Mouse (Mus musculus): ENCODE results near the gene Bricd5. TPM values are rescaled to one million over a fixed set of nuclear protein-coding genes. Genes with fewer than 3 reads are reported as not detected.

The Bricd5 gene
- polyA plus RNA-seq, 2 experiments = 0.29 TPM; not detected in 1

DNA sequence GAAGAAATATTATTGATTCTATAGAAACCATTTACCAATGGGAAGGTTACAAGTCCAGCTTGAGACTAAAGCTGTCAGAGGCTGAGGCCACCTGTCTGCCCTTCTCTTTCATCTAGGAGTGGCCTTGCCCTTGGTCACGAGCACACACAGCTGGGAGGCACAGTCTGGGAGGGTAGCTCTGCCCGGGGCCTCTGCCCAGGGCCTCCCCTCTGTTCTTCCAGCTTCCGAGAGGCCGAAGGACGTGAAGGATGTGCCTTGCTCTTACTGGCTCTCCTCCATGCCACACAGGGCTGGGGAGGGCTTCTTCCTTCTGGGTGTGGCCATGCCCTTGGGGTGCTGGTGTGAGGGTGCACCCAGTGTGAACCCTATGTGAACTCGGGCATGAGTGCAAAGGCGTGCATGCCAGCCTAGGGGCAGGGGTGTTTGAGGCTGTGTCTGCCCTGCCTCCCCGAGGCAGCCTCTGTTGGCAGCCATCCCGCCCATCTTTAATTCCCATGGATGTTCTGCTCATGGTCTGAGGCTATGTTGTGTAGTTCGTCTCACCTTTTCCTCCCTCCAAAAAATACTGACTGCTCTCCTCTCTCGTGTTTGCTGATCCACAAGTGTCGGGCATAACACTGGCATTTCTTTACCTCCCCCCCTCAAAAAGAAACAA, 34.2 kb downstream of the Bricd5 start:
- ATAC-seq (ENCODE audit: insufficient read depth) = no peak

DNA sequence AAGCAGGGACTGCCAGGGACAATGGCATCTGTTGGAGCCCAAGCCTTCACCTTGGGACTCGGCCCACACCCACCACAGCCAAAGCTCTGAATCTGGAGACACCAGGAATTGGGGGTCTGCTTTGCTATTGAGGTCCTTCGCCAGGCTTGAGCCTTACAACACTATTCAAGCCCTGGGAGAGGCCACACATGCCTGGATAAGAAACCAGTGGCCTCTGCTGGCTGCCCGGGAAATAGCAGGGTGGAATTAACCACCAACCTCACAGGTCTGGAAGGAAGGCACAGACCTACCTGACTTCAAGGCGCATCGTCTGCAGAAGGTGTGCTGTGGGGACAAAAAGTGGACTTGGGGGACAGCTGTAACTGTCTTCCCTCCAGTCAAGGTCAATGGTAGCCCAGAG, 39.9 kb downstream of the Bricd5 start:
- Histone ChIP-seq H3K36me3 (replicated peaks; ENCODE audit: control insufficient read depth, insufficient read depth, low read depth) (peaks cover 36% of the 10 kb centered on the region), H3K9me3 (ENCODE audit: control insufficient read depth, low read length) (no peaks in the 10 kb centered on the region), H3K27me3 (ENCODE audit: control insufficient read depth, insufficient read depth, low read length) (no peaks in the 10 kb centered on the region), H3K9ac (replicated peaks) (no peak overlapping the region), H3K4me2 (ENCODE audit: low read depth) (no peak overlapping the region), H3K4me3 (ENCODE audit: insufficient read depth in 1 of 2, low read depth in 2 of 2, low read length in 2 of 2) (no peak overlapping the region), H3K4me1 (replicated peaks; ENCODE audit: control insufficient read depth in 2 of 2, insufficient read depth in 2 of 2, low read length in 1 of 2) (no peaks in the 10 kb centered on the region), H3K27ac (no peak overlapping the region)
- ATAC-seq (ENCODE audit: insufficient read depth) (no peak; the same call in 1 of the 2 replicates), DNase-seq (ENCODE audit: low read depth in 3 of 3, low spot score in 3 of 3) (no peak)
- WGBS (ENCODE audit: insufficient replicate concordance) = 56% methylated on average over 5 of the region's 5 CpGs
- peak; percentile 79 for TF ChIP-seq CTCF (IDR thresholded peaks at IDR 0.05; ENCODE audit: low read depth)
- TF ChIP-seq EP300 (IDR thresholded peaks at IDR 0.05; ENCODE audit: low read depth) = no peak

More for the DNA sequence above, 34.2 kb downstream of the Bricd5 start:
- no peaks in the 10 kb centered on the region for H3K4me1 ChIP-seq (replicated peaks; ENCODE audit: control insufficient read depth in 2 of 2, insufficient read depth in 2 of 2, low read length in 1 of 2)
- no peak for DNase-seq (ENCODE audit: low read depth in 3 of 3, low spot score in 3 of 3)
- WGBS (ENCODE audit: insufficient replicate concordance) = 68% methylated on average over 12 of the region's 12 CpGs
- no peak overlapping the region for H3K27ac ChIP-seq
- H3K4me3 ChIP-seq (ENCODE audit: insufficient read depth in 1 of 2, low read depth in 2 of 2, low read length in 2 of 2) = no peak overlapping the region
- H3K9ac ChIP-seq (replicated peaks) = no peak overlapping the region
- no peaks in the 10 kb centered on the region for H3K9me3 ChIP-seq (ENCODE audit: control insufficient read depth, low read length)
- H3K4me2 ChIP-seq (ENCODE audit: low read depth) = no peak overlapping the region
- TF ChIP-seq CTCF (IDR thresholded peaks at IDR 0.05; ENCODE audit: low read depth) (no peak), EP300 (IDR thresholded peaks at IDR 0.05; ENCODE audit: low read depth) (no peak)
- no peaks in the 10 kb centered on the region for H3K27me3 ChIP-seq (ENCODE audit: control insufficient read depth, insufficient read depth, low read length)
- H3K36me3 ChIP-seq (replicated peaks; ENCODE audit: control insufficient read depth, insufficient read depth, low read depth) = peaks cover 27% of the 10 kb centered on the region

DNA sequence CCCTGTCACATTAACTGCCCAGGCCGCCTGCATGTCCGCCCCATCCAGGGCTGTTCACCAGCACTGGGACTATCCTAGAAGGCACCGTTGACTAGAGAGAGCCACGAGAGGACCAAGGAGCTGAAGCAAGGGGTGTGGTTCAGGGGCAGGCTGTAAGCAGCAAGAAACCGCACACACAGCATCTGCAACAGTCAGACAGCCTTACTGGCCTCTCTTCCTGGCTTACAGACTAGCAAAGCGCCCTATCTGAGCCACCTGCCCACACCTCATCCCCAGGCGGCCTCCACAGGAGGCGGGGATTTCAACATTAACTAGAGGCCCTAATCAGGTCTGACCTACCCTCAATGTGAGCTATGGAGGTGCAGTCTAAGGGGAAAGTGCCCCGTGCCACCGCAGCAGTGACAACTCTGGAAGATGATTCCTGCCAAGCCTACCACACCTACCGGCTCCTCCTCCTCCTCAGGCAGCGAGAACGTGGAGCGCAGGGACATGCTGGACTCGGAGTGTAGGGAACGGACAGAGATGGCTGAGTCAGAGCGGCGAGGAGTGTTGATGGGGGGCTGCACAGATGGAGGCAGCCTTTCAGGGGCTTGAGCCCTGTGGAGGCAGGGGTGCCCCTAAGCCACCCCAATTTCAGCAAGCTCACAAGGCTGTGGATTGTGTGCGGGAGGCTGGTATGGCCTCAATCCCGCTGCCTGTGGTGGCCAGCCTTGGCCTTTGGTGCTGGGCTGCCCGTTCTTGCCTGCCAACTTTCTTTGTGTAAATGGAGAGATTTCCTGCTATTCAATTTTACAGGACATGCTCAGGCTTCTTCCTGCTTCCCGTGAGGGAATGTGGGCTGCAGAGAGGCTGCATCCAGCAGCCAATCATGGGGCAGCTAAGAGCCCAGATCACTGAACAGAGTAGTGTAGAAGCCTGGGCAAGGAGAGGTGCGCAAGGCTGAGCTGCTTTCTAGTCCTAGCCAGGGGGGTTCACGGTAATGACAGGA, 40.9 kb downstream of the Bricd5 start:
- H3K27me3 ChIP-seq (ENCODE audit: control insufficient read depth, insufficient read depth, low read length) = no peaks in the 10 kb centered on the region
- H3K9me3 ChIP-seq (ENCODE audit: control insufficient read depth, low read length) = no peaks in the 10 kb centered on the region
- H3K9ac ChIP-seq (replicated peaks) = no peak overlapping the region
- no peak overlapping the region for H3K27ac ChIP-seq
- H3K4me1 ChIP-seq (replicated peaks; ENCODE audit: control insufficient read depth in 2 of 2, insufficient read depth in 2 of 2, low read length in 1 of 2) = no peaks in the 10 kb centered on the region
- no peak overlapping the region for H3K4me2 ChIP-seq (ENCODE audit: low read depth)
- TF ChIP-seq CTCF (IDR thresholded peaks at IDR 0.05; ENCODE audit: low read depth) (no peak), EP300 (IDR thresholded peaks at IDR 0.05; ENCODE audit: low read depth) (no peak)
- peak; percentile 55 for ATAC-seq (ENCODE audit: insufficient read depth)
- no peak overlapping the region for H3K4me3 ChIP-seq (ENCODE audit: insufficient read depth in 1 of 2, low read depth in 2 of 2, low read length in 2 of 2)
- peaks cover 34% of the 10 kb centered on the region for H3K36me3 ChIP-seq (replicated peaks; ENCODE audit: control insufficient read depth, insufficient read depth, low read depth)
- WGBS (ENCODE audit: insufficient replicate concordance) = 77% methylated on average over 24 of the region's 24 CpGs
- DNase-seq (ENCODE audit: low read depth in 3 of 3, low spot score in 3 of 3) = no peak

DNA sequence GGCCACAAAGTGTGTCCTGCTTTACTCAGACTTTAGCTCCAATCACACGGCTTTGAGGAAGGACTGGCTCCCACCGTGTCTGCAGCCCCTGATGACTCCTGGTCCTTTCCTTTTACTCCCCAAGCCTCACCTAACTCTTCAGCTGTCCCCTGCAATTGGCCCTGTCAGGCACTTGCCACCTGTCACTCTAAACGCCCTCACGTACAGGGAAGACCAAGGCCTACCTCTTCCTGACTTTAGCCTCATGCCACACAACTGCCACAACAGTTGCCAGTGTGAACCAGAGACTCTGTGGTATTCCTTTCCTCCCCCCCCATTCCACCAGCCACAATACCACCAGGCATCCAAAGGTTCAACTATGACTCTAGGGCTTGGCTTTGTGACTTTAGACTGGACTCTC, 46.8 kb downstream of the Bricd5 start:
- H3K4me2 ChIP-seq (ENCODE audit: low read depth) = no peak overlapping the region
- DNase-seq (ENCODE audit: low read depth in 3 of 3, low spot score in 3 of 3) (no peak), ATAC-seq (ENCODE audit: insufficient read depth) (no peak)
- H3K4me3 ChIP-seq (ENCODE audit: insufficient read depth in 1 of 2, low read depth in 2 of 2, low read length in 2 of 2) = no peak overlapping the region
- H3K9me3 ChIP-seq (ENCODE audit: control insufficient read depth, low read length) = no peaks in the 10 kb centered on the region
- no peak for TF ChIP-seq EP300 (IDR thresholded peaks at IDR 0.05; ENCODE audit: low read depth)
- no peak for TF ChIP-seq CTCF (IDR thresholded peaks at IDR 0.05; ENCODE audit: low read depth)
- H3K9ac ChIP-seq (replicated peaks) = no peak overlapping the region
- H3K27ac ChIP-seq = no peak overlapping the region
- H3K36me3 ChIP-seq (replicated peaks; ENCODE audit: control insufficient read depth, insufficient read depth, low read depth) = peaks cover 12% of the 10 kb centered on the region
- no peaks in the 10 kb centered on the region for H3K4me1 ChIP-seq (replicated peaks; ENCODE audit: control insufficient read depth in 2 of 2, insufficient read depth in 2 of 2, low read length in 1 of 2)
- WGBS (ENCODE audit: insufficient replicate concordance) = 70% methylated on average over 4 of the region's 4 CpGs
- no peaks in the 10 kb centered on the region for H3K27me3 ChIP-seq (ENCODE audit: control insufficient read depth, insufficient read depth, low read length)

DNA sequence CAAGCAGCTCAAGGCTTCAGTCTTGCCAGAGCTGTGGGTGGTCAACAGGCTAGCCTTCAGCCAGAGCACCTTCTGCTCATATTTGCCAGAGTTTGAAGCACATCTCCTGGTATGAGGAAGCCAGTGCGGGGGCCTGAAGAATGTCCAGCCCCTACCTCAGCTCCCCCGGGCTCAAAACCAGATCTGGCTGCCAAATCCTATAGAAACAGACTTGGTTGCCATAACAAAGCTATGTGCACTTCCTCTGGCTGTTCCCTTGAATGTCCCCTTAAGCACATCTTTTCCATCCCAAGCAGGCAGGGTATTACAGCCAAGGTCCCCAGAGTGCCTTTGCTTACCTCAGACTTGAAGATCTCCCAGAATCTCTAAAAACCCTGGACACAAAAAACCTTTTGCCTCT, 51.0 kb downstream of the Bricd5 start:
- Histone ChIP-seq H3K27ac (no peak overlapping the region), H3K4me1 (replicated peaks; ENCODE audit: control insufficient read depth in 2 of 2, insufficient read depth in 2 of 2, low read length in 1 of 2) (peaks cover 11 to 22% of the 10 kb centered on the region in 2 experiments), H3K36me3 (replicated peaks; ENCODE audit: control insufficient read depth, insufficient read depth, low read depth) (no peaks in the 10 kb centered on the region; the same call in 1 of the 2 replicates), H3K27me3 (ENCODE audit: control insufficient read depth, insufficient read depth, low read length) (no peaks in the 10 kb centered on the region), H3K9ac (replicated peaks) (no peak overlapping the region), H3K4me2 (ENCODE audit: low read depth) (no peak overlapping the region), H3K4me3 (ENCODE audit: insufficient read depth in 1 of 2, low read depth in 2 of 2, low read length in 2 of 2) (no peak overlapping the region), H3K9me3 (ENCODE audit: control insufficient read depth, low read length) (no peaks in the 10 kb centered on the region)
- TF ChIP-seq CTCF (IDR thresholded peaks at IDR 0.05; ENCODE audit: low read depth) (no peak), EP300 (IDR thresholded peaks at IDR 0.05; ENCODE audit: low read depth) (no peak)
- ATAC-seq (ENCODE audit: insufficient read depth) = no peak
- WGBS (ENCODE audit: insufficient replicate concordance) = 82% methylated on average over 2 of the region's 2 CpGs
- no peak for DNase-seq (ENCODE audit: low read depth in 3 of 3, low spot score in 3 of 3)

Other genes with a start within 250 kb of the Bricd5 start
- gene Ccnf, start 222.4 kb upstream of the Bricd5 start, polyA plus RNA-seq (2012; rRNA removed) = 34.0 and 36.9 TPM in 2 replicates
- gene Ccnf, start 222.4 kb upstream of the Bricd5 start, polyA plus RNA-seq (2014; fragmentation: Nextera tagmentation; extraction: Ambion mirVana) = 69.5 and 71.7 TPM in 2 replicates
- gene Abca17, start 122.8 kb upstream of the Bricd5 start, polyA plus RNA-seq (2012; rRNA removed) = 0.04 TPM in 1 of 2 replicates, not detected in the other
- not detected in 2 replicates for gene Abca17, start 122.8 kb upstream of the Bricd5 start, polyA plus RNA-seq (2014; fragmentation: Nextera tagmentation; extraction: Ambion mirVana)
- gene Abca3, start 121.9 kb upstream of the Bricd5 start, polyA plus RNA-seq (2012; rRNA removed) = 14.4 and 14.8 TPM in 2 replicates
- gene Abca3, start 121.9 kb upstream of the Bricd5 start, polyA plus RNA-seq (2014; fragmentation: Nextera tagmentation; extraction: Ambion mirVana) = 12.5 and 14.4 TPM in 2 replicates
- gene Rnps1, start 59.3 kb upstream of the Bricd5 start, polyA plus RNA-seq (2012; rRNA removed) = 91.5 and 114 TPM in 2 replicates
- gene Rnps1, start 59.3 kb upstream of the Bricd5 start, polyA plus RNA-seq (2014; fragmentation: Nextera tagmentation; extraction: Ambion mirVana) = 90.6 and 96.3 TPM in 2 replicates
- 42.3 and 48.3 TPM in 2 replicates for gene Eci1, start 47.2 kb upstream of the Bricd5 start, polyA plus RNA-seq (2012; rRNA removed)
- 56.4 and 64.7 TPM in 2 replicates for gene Eci1, start 47.2 kb upstream of the Bricd5 start, polyA plus RNA-seq (2014; fragmentation: Nextera tagmentation; extraction: Ambion mirVana)
- gene Dnase1l2, start 30.8 kb upstream of the Bricd5 start, polyA plus RNA-seq (2012; rRNA removed) = 2.1 and 2.3 TPM in 2 replicates
- gene Dnase1l2, start 30.8 kb upstream of the Bricd5 start, polyA plus RNA-seq (2014; fragmentation: Nextera tagmentation; extraction: Ambion mirVana) = 0.14 and 0.46 TPM in 2 replicates
- 17.1 and 19.9 TPM in 2 replicates for gene E4f1, start 3.6 kb upstream of the Bricd5 start, polyA plus RNA-seq (2012; rRNA removed)
- gene E4f1, start 3.6 kb upstream of the Bricd5 start, polyA plus RNA-seq (2014; fragmentation: Nextera tagmentation; extraction: Ambion mirVana) = 4.5 and 5.0 TPM in 2 replicates
- 37.9 and 38.2 TPM in 2 replicates for gene Pgp, start 3.5 kb upstream of the Bricd5 start, polyA plus RNA-seq (2012; rRNA removed)
- gene Pgp, start 3.5 kb upstream of the Bricd5 start, polyA plus RNA-seq (2014; fragmentation: Nextera tagmentation; extraction: Ambion mirVana) = 70.4 and 76.7 TPM in 2 replicates
- gene Mlst8, start 5.2 kb downstream of the Bricd5 start, polyA plus RNA-seq (2012; rRNA removed) = 13.5 and 18.5 TPM in 2 replicates
- gene Mlst8, start 5.2 kb downstream of the Bricd5 start, polyA plus RNA-seq (2014; fragmentation: Nextera tagmentation; extraction: Ambion mirVana) = 9.6 and 11.2 TPM in 2 replicates
- gene Caskin1, start 14.7 kb downstream of the Bricd5 start, polyA plus RNA-seq (2012; rRNA removed) = 0.09 and 0.11 TPM in 2 replicates
- 0.08 TPM in 2 replicates for gene Caskin1, start 14.7 kb downstream of the Bricd5 start, polyA plus RNA-seq (2014; fragmentation: Nextera tagmentation; extraction: Ambion mirVana)
- gene Traf7, start 54.1 kb downstream of the Bricd5 start, polyA plus RNA-seq (2012; rRNA removed) = 55.4 and 64.2 TPM in 2 replicates
- 25.6 and 29.4 TPM in 2 replicates for gene Traf7, start 54.1 kb downstream of the Bricd5 start, polyA plus RNA-seq (2014; fragmentation: Nextera tagmentation; extraction: Ambion mirVana)
- gene Rab26, start 60.3 kb downstream of the Bricd5 start, polyA plus RNA-seq (2012; rRNA removed) = 0.21 and 0.28 TPM in 2 replicates
- 0.95 and 1.0 TPM in 2 replicates for gene Rab26, start 60.3 kb downstream of the Bricd5 start, polyA plus RNA-seq (2014; fragmentation: Nextera tagmentation; extraction: Ambion mirVana)
- 3.4 and 4.0 TPM in 2 replicates for gene Pkd1, start 76.0 kb downstream of the Bricd5 start, polyA plus RNA-seq (2012; rRNA removed)
- gene Pkd1, start 76.0 kb downstream of the Bricd5 start, polyA plus RNA-seq (2014; fragmentation: Nextera tagmentation; extraction: Ambion mirVana) = 1.8 and 2.9 TPM in 2 replicates
- 17.0 and 21.4 TPM in 2 replicates for gene Tsc2, start 158.7 kb downstream of the Bricd5 start, polyA plus RNA-seq (2012; rRNA removed)
- gene Tsc2, start 158.7 kb downstream of the Bricd5 start, polyA plus RNA-seq (2014; fragmentation: Nextera tagmentation; extraction: Ambion mirVana) = 17.6 and 23.8 TPM in 2 replicates
- gene Nthl1, start 158.8 kb downstream of the Bricd5 start, polyA plus RNA-seq (2012; rRNA removed) = 6.2 and 6.6 TPM in 2 replicates
- gene Nthl1, start 158.8 kb downstream of the Bricd5 start, polyA plus RNA-seq (2014; fragmentation: Nextera tagmentation; extraction: Ambion mirVana) = 5.9 and 6.1 TPM in 2 replicates
- gene Slc9a3r2, start 176.4 kb downstream of the Bricd5 start, polyA plus RNA-seq (2012; rRNA removed) = 5.5 and 5.7 TPM in 2 replicates
- gene Slc9a3r2, start 176.4 kb downstream of the Bricd5 start, polyA plus RNA-seq (2014; fragmentation: Nextera tagmentation; extraction: Ambion mirVana) = 8.1 and 9.9 TPM in 2 replicates
- gene Npw, start 184.6 kb downstream of the Bricd5 start, polyA plus RNA-seq (2012; rRNA removed) = 0.27 TPM in 1 of 2 replicates, not detected in the other
- 0.29 TPM in 1 of 2 replicates, not detected in the other for gene Npw, start 184.6 kb downstream of the Bricd5 start, polyA plus RNA-seq (2014; fragmentation: Nextera tagmentation; extraction: Ambion mirVana)
- 21.3 and 23.8 TPM in 2 replicates for gene Zfp598, start 195.8 kb downstream of the Bricd5 start, polyA plus RNA-seq (2012; rRNA removed)
- 10.7 and 14.5 TPM in 2 replicates for gene Zfp598, start 195.8 kb downstream of the Bricd5 start, polyA plus RNA-seq (2014; fragmentation: Nextera tagmentation; extraction: Ambion mirVana)
- 0.06 and 0.14 TPM in 2 replicates for gene Syngr3, start 216.1 kb downstream of the Bricd5 start, polyA plus RNA-seq (2012; rRNA removed)
- gene Syngr3, start 216.1 kb downstream of the Bricd5 start, polyA plus RNA-seq (2014; fragmentation: Nextera tagmentation; extraction: Ambion mirVana) = 0.08 TPM in 1 of 2 replicates, not detected in the other
- gene Gfer, start 222.3 kb downstream of the Bricd5 start, polyA plus RNA-seq (2012; rRNA removed) = 13.9 and 19.5 TPM in 2 replicates
- gene Gfer, start 222.3 kb downstream of the Bricd5 start, polyA plus RNA-seq (2014; fragmentation: Nextera tagmentation; extraction: Ambion mirVana) = 30.2 and 32.3 TPM in 2 replicates
- gene Noxo1, start 222.3 kb downstream of the Bricd5 start, polyA plus RNA-seq (2012; rRNA removed) = 0.87 and 0.97 TPM in 2 replicates
- 0.25 and 0.30 TPM in 2 replicates for gene Noxo1, start 222.3 kb downstream of the Bricd5 start, polyA plus RNA-seq (2014; fragmentation: Nextera tagmentation; extraction: Ambion mirVana)
- 20.5 and 26.8 TPM in 2 replicates for gene Tbl3, start 233.8 kb downstream of the Bricd5 start, polyA plus RNA-seq (2012; rRNA removed)
- 31.3 and 33.4 TPM in 2 replicates for gene Tbl3, start 233.8 kb downstream of the Bricd5 start, polyA plus RNA-seq (2014; fragmentation: Nextera tagmentation; extraction: Ambion mirVana)
- gene Rnf151, start 244.2 kb downstream of the Bricd5 start, polyA plus RNA-seq (2012; rRNA removed) = 0.11 and 0.29 TPM in 2 replicates
- gene Rnf151, start 244.2 kb downstream of the Bricd5 start, polyA plus RNA-seq (2014; fragmentation: Nextera tagmentation; extraction: Ambion mirVana) = not detected in 2 replicates
- gene Rps2, start 244.2 kb downstream of the Bricd5 start, polyA plus RNA-seq (2012; rRNA removed) = 2,096 and 2,246 TPM in 2 replicates
- gene Rps2, start 244.2 kb downstream of the Bricd5 start, polyA plus RNA-seq (2014; fragmentation: Nextera tagmentation; extraction: Ambion mirVana) = 1,219 and 1,250 TPM in 2 replicates